Mouse (Mus musculus): ENCODE measurements around the gene Mageh1. TPM values are rescaled to one million over a fixed set of nuclear protein-coding genes. Genes with fewer than 3 reads are reported as not detected.
"Not testable (repeated sequence)": the region's sequence is repeated elsewhere in the genome, so short reads cannot be mapped to it uniquely, and the experiment has no call there.

The Mageh1 gene
- polyA plus RNA-seq, 1 experiment from 2014 or later = 108 TPM

- no CpG with 5 or more reads among the region's 3 CpGs for WGBS
- H3K9me3 ChIP-seq (ENCODE audit: control insufficient read depth, low read length); H3K27ac ChIP-seq (ENCODE audit: low read depth, low read length); H3K4me3 ChIP-seq (ENCODE audit: low read depth, low read length); H3K36me3 ChIP-seq (ENCODE audit: control insufficient read depth, insufficient read depth, low read length); H3K4me2 ChIP-seq (ENCODE audit: low read depth, low read length); ATAC-seq (ENCODE audit: low read depth); H3K4me1 ChIP-seq (ENCODE audit: control insufficient read depth, insufficient read depth, low read length); H3K9ac ChIP-seq (replicated peaks; ENCODE audit: low read depth, low read length); H3K27me3 ChIP-seq (ENCODE audit: control insufficient read depth, insufficient read depth, low read length): not testable (repeated sequence)
Measured at GRCm38 (mm10) chrX:152996105-152996504, 41.3 kb downstream of the Mageh1 start.

DNA sequence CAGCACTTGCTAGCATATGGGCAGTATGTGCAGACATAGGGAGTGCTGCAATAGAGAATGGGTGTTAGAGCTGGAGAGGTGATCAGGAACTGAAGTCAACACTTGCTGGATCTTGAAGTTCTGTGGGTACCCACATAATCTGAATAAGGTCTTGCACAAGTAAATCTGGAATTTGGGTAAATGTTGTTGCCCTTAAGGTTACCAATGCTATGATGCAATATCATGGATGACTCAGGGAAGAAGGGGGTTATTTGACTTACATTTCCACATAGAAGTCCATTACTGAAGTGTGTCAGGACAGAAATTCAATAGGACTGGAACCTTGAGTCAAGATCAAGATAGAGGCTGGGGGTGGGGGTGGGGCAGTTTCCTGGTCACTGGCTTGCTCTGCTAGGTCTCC lies 47.5 kb downstream of the Mageh1 start:
- not testable (repeated sequence) for H3K4me3 ChIP-seq (ENCODE audit: low read depth, low read length); H3K4me1 ChIP-seq (ENCODE audit: control insufficient read depth, insufficient read depth, low read length); H3K27ac ChIP-seq (ENCODE audit: low read depth, low read length); H3K9ac ChIP-seq (replicated peaks; ENCODE audit: low read depth, low read length); H3K4me2 ChIP-seq (ENCODE audit: low read depth, low read length); H3K9me3 ChIP-seq (ENCODE audit: control insufficient read depth, low read length); H3K36me3 ChIP-seq (ENCODE audit: control insufficient read depth, insufficient read depth, low read length); ATAC-seq (ENCODE audit: low read depth); H3K27me3 ChIP-seq (ENCODE audit: control insufficient read depth, insufficient read depth, low read length)

Other genes with a start within 250 kb of the Mageh1 start
- 2.5 and 3.8 TPM in 2 replicates for gene Usp51, start 31.1 kb downstream of the Mageh1 start, polyA plus RNA-seq (2014; fragmentation: Nextera tagmentation; extraction: Ambion mirVana)
- gene Foxr2, start 81.2 kb upstream of the Mageh1 start, polyA plus RNA-seq (2014; fragmentation: Nextera tagmentation; extraction: Ambion mirVana) = 0.40 and 0.53 TPM in 2 replicates
- 7.3 and 13.7 TPM in 2 replicates for gene Rragb, start 102.4 kb upstream of the Mageh1 start, polyA plus RNA-seq (2014; fragmentation: Nextera tagmentation; extraction: Ambion mirVana)
- gene Klf8, start 199.9 kb upstream of the Mageh1 start, polyA plus RNA-seq (2014; fragmentation: Nextera tagmentation; extraction: Ambion mirVana) = 4.2 and 5.6 TPM in 2 replicates

Measured in neural tube, embryonic 14.5 days (tissue).